Mouse (Mus musculus) stomach, embryonic 14.5 days (tissue): ENCODE results near the gene Akap10. TPM values are rescaled to one million over a fixed set of nuclear protein-coding genes. Genes with fewer than 3 reads are reported as not detected.

ENCODE experiments used
- ATAC-seq: fragments of 200-750 bp; cut with Nextera tagmentation; 2 replicates; pipeline ENCODE4 v1.8.0; 2017; ENCODE audit warnings: low read depth, moderate TSS enrichment; ENCODE audit not compliant: insufficient number of reproducible peaks, insufficient read depth, low FRiP score
- H3K27ac ChIP-seq: fragments of 300-500 bp; sonication (generic); 2 replicates; pipeline ENCODE4 v1.5.1; 2014; ENCODE audit warnings: mild to moderate bottlenecking, low read length, moderate library complexity, mixed read lengths
- H3K27me3 ChIP-seq: fragments of 300-500 bp; sonication (generic); 2 replicates; pipeline ENCODE4 v1.6.1; 2014; ENCODE audit warnings: low read length, control low read depth, mixed read lengths; ENCODE audit not compliant: control insufficient read depth, insufficient read depth
- H3K36me3 ChIP-seq: fragments of 300-500 bp; sonication (generic); 2 replicates; pipeline ENCODE4 v1.6.1; 2014; ENCODE audit warnings: mild to moderate bottlenecking, control low read depth, low read length, moderate library complexity, mixed read lengths; ENCODE audit not compliant: control insufficient read depth, insufficient read depth
- H3K4me1 ChIP-seq: fragments of 300-500 bp; sonication (generic); 2 replicates; pipeline ENCODE4 v1.6.1; 2014; ENCODE audit warnings: low read length, control low read depth, mixed read lengths; ENCODE audit not compliant: control insufficient read depth, insufficient read depth
- H3K4me2 ChIP-seq: fragments of 300-500 bp; sonication (generic); replicated peaks from 2 replicates; pipeline ENCODE4 v1.6.1; 2014; ENCODE audit warnings: low read depth, low read length, control low read depth
- H3K4me3 ChIP-seq: fragments of 300-500 bp; sonication (generic); 2 replicates; pipeline ENCODE4 v1.5.1; 2014; ENCODE audit warnings: low read depth, low read length, control low read depth
- H3K9ac ChIP-seq: fragments of 300-500 bp; sonication (generic); replicated peaks from 2 replicates; pipeline ENCODE4 v1.6.1; 2014; ENCODE audit warnings: low read depth, mild to moderate bottlenecking, control low read depth, low read length, moderate library complexity, mixed read lengths
- H3K9me3 ChIP-seq: fragments of 300-500 bp; sonication (generic); 2 replicates; pipeline ENCODE4 v1.6.1; 2016; ENCODE audit warnings: low read depth, low read length, control low read depth; ENCODE audit not compliant: control insufficient read depth
- WGBS: fragments of 180-500 bp; shearing (Covaris S2); extraction: QIAGEN DNeasy Blood & Tissue Kit; methylation state at CpG from one replicate; pipeline ENCODE4 v1.1.7; 2014; 5-methylcytosine and 5-hydroxymethylcytosine counted together
- polyA plus RNA-seq: library from polyadenylated mRNA; unstranded; fragments of >200 nt; fragmentation: Nextera tagmentation; extraction: Ambion mirVana; gene quantifications from 2 replicates; pipeline ENCODE4 v1.2.1, GENCODE M21; 2014

Akap10 gene
- polyA plus RNA-seq, 1 experiment from 2014 or later = 22.1 TPM

- H3K4me3 ChIP-seq = no peak overlapping the region
- WGBS = 83% methylated on average over 1 of the region's 1 CpGs
- H3K4me2 ChIP-seq = no peak overlapping the region
- H3K9ac ChIP-seq = no peak overlapping the region
- H3K9me3 ChIP-seq = no peaks in the 10 kb centered on the region
- no peak for ATAC-seq
- no peaks in the 10 kb centered on the region for H3K4me1 ChIP-seq
- H3K36me3 ChIP-seq = peaks cover 7% of the 10 kb centered on the region
- no peak overlapping the region for H3K27ac ChIP-seq
- H3K27me3 ChIP-seq = no peaks in the 10 kb centered on the region
Measured at GRCm38 (mm10) chr11:61923309-61923708, 6.7 kb downstream of the Akap10 start.

- Histone ChIP-seq H3K9me3 (no peaks in the 10 kb centered on the region), H3K4me1 (no peaks in the 10 kb centered on the region), H3K9ac (no peak overlapping the region), H3K4me2 (no peak overlapping the region), H3K36me3 (peaks cover 15% of the 10 kb centered on the region), H3K27me3 (no peaks in the 10 kb centered on the region), H3K4me3 (no peak overlapping the region), H3K27ac (no peak overlapping the region)
- no peak for ATAC-seq
- WGBS = 91% methylated on average over 3 of the region's 3 CpGs
Measured at GRCm38 (mm10) chr11:61919702-61920101, 10.3 kb downstream of the Akap10 start.

- no peak for ATAC-seq
- H3K4me3 ChIP-seq = no peak overlapping the region
- H3K9me3 ChIP-seq = no peaks in the 10 kb centered on the region
- H3K27me3 ChIP-seq = no peaks in the 10 kb centered on the region
- peaks cover 39% of the 10 kb centered on the region for H3K36me3 ChIP-seq
- no peak overlapping the region for H3K27ac ChIP-seq
- no peaks in the 10 kb centered on the region for H3K4me1 ChIP-seq
- H3K9ac ChIP-seq = no peak overlapping the region
- H3K4me2 ChIP-seq = no peak overlapping the region
Measured at GRCm38 (mm10) chr11:61908315-61908714, 21.7 kb downstream of the Akap10 start.

- H3K27ac ChIP-seq = no peak overlapping the region
- H3K9me3 ChIP-seq = no peaks in the 10 kb centered on the region
- WGBS = 79% methylated on average over 5 of the region's 5 CpGs
- no peak overlapping the region for H3K4me2 ChIP-seq
- H3K36me3 ChIP-seq = peaks cover 33% of the 10 kb centered on the region
- no peaks in the 10 kb centered on the region for H3K27me3 ChIP-seq
- H3K9ac ChIP-seq = no peak overlapping the region
- H3K4me3 ChIP-seq = no peak overlapping the region
- H3K4me1 ChIP-seq = no peaks in the 10 kb centered on the region
- no peak for ATAC-seq
Measured at GRCm38 (mm10) chr11:61882183-61882582, 47.9 kb downstream of the Akap10 start.

- Histone ChIP-seq H3K4me2 (no peak overlapping the region), H3K4me1 (no peaks in the 10 kb centered on the region), H3K9ac (no peak overlapping the region), H3K27ac (no peak overlapping the region), H3K27me3 (no peaks in the 10 kb centered on the region), H3K9me3 (no peaks in the 10 kb centered on the region), H3K36me3 (peaks cover 24% of the 10 kb centered on the region), H3K4me3 (no peak overlapping the region)
- ATAC-seq = no peak
Measured at GRCm38 (mm10) chr11:61879921-61880320, 50.1 kb downstream of the Akap10 start.

- ATAC-seq = no peak
- Histone ChIP-seq H3K27ac (no peak overlapping the region), H3K4me3 (no peak overlapping the region), H3K9me3 (no peaks in the 10 kb centered on the region), H3K36me3 (peaks cover 53% of the 10 kb centered on the region), H3K4me1 (no peaks in the 10 kb centered on the region), H3K4me2 (no peak overlapping the region), H3K9ac (no peak overlapping the region), H3K27me3 (no peaks in the 10 kb centered on the region)
- WGBS = 94% methylated on average over 5 of the region's 5 CpGs
Measured at GRCm38 (mm10) chr11:61871881-61872280, 58.2 kb downstream of the Akap10 start.

GRCm38 (mm10) chr11:61866856-61867255 is 63.2 kb downstream of the Akap10 start:
- no peak for ATAC-seq
- H3K27ac ChIP-seq = no peak overlapping the region
- H3K36me3 ChIP-seq = peaks cover 25% of the 10 kb centered on the region

GRCm38 (mm10) chr11:61861781-61862547 is 68.1 kb downstream of the Akap10 start:
- WGBS = 70% methylated on average over 6 of the region's 6 CpGs
- Histone ChIP-seq H3K27ac (no peak overlapping the region), H3K27me3 (no peaks in the 10 kb centered on the region), H3K9ac (no peak overlapping the region), H3K4me3 (no peak overlapping the region), H3K4me1 (no peaks in the 10 kb centered on the region), H3K36me3 (no peaks in the 10 kb centered on the region), H3K9me3 (no peaks in the 10 kb centered on the region), H3K4me2 (no peak overlapping the region)
- ATAC-seq = no peak

More at GRCm38 (mm10) chr11:61866856-61867255, 63.2 kb downstream of the Akap10 start:
- H3K9me3 ChIP-seq = no peaks in the 10 kb centered on the region
- H3K4me1 ChIP-seq = no peaks in the 10 kb centered on the region
- H3K27me3 ChIP-seq = no peaks in the 10 kb centered on the region
- H3K4me3 ChIP-seq = no peak overlapping the region
- H3K9ac ChIP-seq = no peak overlapping the region
- H3K4me2 ChIP-seq = no peak overlapping the region

GRCm38 (mm10) chr11:61859316-61859715 is 70.7 kb downstream of the Akap10 start:
- WGBS = 76% methylated on average over 1 of the region's 1 CpGs
- H3K4me2 ChIP-seq = no peak overlapping the region

More at GRCm38 (mm10) chr11:61859316-61859715, 70.7 kb downstream of the Akap10 start:
- Histone ChIP-seq H3K4me1 (no peaks in the 10 kb centered on the region), H3K27ac (no peak overlapping the region), H3K9ac (no peak overlapping the region), H3K9me3 (no peaks in the 10 kb centered on the region), H3K36me3 (no peaks in the 10 kb centered on the region), H3K4me3 (no peak overlapping the region), H3K27me3 (no peaks in the 10 kb centered on the region)
- no peak for ATAC-seq
